Mouse (Mus musculus): ENCODE measurements at regions not wholly inside any gene's neighbourhood (a gene's known extent, or its start where the extent isn't known, plus 50 kb on each side); places are given as distances from the start of the nearest gene placed in this dataset.
A peak's percentile ranks its signal among the peaks of the same experiment; 100 is the strongest.

DNA sequence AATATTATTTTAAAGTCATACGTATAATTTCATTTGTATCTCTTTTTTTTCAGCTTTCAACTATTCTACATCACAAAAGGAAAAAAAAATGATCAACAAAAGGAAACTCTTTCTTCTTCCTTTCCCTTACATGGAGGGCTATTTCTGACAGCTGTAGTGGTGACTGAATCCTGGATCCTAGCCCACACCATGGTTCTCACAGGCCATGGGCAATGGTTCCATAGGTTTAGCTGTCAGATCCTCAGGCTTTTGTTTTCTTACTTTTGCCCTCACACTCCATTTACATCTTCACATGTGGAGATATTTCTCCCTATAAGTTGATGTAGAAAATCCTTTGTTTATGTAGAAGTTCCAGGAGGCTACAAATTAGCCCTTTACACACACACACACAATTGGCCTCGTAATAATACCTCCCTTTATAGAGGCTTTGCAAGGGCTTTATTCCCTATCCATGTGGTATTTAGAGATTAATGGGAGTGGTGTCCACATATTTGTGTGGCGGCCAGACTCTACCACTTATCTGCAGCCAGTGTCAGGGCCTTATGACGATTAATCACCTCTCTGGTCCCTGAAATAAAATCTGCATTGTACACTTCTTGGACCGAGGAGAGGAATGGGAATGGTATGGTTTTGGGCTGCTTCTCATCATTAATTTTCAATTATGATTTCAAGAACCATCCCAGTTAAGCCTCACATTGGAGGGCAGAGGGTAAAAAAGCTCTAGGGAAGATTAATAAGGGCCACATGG lies 1057.0 kb downstream of the Flrt2 start:
- ATAC-seq (replicated peaks in 1 of 2; ENCODE audit: insufficient read depth in 1 of 2, low FRiP score in 2 of 2, low TSS enrichment in 1 of 2, low read depth in 1 of 2, poor library complexity in 2 of 2, severe bottlenecking in 2 of 2), result no peak

DNA sequence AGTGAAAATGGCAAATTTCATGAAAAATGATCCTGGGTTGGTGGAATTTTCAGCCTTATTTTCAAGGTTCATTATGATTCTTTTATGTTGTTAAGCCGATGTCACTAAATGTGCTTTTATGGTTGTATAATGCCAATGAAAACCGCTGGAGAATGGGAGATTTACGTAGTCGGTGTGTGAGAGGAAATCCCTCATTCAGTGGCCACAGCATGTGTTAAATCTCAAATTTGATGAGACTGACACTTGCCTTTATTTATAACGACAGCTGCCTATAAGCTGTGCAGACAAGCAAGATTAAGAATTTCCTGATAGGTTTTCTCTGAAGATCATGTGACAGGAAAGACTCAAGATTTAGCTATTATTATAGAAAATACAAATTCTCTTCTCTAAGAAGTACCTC lies 1062.7 kb downstream of the Flrt2 start:
- ATAC-seq (replicated peaks in 1 of 2; ENCODE audit: insufficient read depth in 1 of 2, low FRiP score in 2 of 2, low TSS enrichment in 1 of 2, low read depth in 1 of 2, poor library complexity in 2 of 2, severe bottlenecking in 2 of 2), result no peak

DNA sequence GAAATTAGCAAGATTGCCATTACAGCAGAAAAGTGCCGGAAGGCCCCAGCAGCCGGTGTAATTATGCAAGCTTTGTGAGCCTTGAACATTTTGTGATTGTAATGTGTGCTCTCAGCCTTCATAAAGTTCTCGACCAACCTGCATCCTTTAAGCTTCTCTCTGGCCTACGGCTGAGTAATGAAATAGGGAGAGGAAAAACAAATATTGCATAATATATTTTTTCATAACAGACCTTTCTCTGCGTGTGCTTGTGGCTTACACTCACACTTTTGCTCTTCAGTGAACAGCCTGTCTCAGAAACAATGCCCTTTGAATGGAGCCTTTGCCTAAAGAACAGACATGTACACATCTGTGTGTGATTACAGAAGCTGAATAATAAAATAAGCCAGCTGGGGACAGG lies 1071.1 kb downstream of the Flrt2 start:
- ATAC-seq (replicated peaks in 1 of 2; ENCODE audit: insufficient read depth in 1 of 2, low FRiP score in 2 of 2, low TSS enrichment in 1 of 2, low read depth in 1 of 2, poor library complexity in 2 of 2, severe bottlenecking in 2 of 2), result peak in 1 of 2 experiments; percentile 5; a peak in 1 of 4 replicates

- ATAC-seq (replicated peaks in 1 of 2; ENCODE audit: insufficient read depth in 1 of 2, low FRiP score in 2 of 2, low TSS enrichment in 1 of 2, low read depth in 1 of 2, poor library complexity in 2 of 2, severe bottlenecking in 2 of 2), result peak; percentile 7 to 65; a peak in 3 of 4 replicates
These were observed 1071.6 kb downstream of the Flrt2 start for GRCm38 (mm10) chr12:96763621-96764020.

DNA sequence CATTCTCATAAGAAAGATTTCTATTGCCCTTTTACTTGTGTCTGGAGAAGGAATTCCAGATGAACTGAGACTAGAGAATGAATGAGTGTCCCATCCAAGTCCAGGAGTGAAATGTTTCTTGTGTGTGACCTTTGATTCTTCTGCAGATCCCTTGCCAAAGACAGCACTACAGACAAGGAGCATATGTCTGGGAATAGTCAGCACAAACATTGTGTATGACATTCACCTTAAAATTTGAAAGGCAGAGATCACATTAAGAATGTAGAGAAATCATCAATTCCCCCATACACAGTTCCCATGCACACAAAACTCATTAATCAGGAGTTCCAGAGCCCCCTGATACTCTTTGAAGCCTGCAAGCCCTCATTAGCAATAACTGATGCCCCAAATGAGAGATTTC lies 1072.2 kb downstream of the Flrt2 start:
- ATAC-seq (replicated peaks in 1 of 2; ENCODE audit: insufficient read depth in 1 of 2, low FRiP score in 2 of 2, low TSS enrichment in 1 of 2, low read depth in 1 of 2, poor library complexity in 2 of 2, severe bottlenecking in 2 of 2), result no peak

GRCm38 (mm10) chr12:96771222-96771621 lies 1079.2 kb downstream of the Flrt2 start:
- no peak for ATAC-seq (replicated peaks in 1 of 2; ENCODE audit: insufficient read depth in 1 of 2, low FRiP score in 2 of 2, low TSS enrichment in 1 of 2, low read depth in 1 of 2, poor library complexity in 2 of 2, severe bottlenecking in 2 of 2)

GRCm38 (mm10) chr12:96821376-96821775 lies 1129.3 kb downstream of the Flrt2 start:
- no peak for ATAC-seq (replicated peaks in 1 of 2; ENCODE audit: insufficient read depth in 1 of 2, low FRiP score in 2 of 2, low TSS enrichment in 1 of 2, low read depth in 1 of 2, poor library complexity in 2 of 2, severe bottlenecking in 2 of 2)

- no peak for ATAC-seq (replicated peaks in 1 of 2; ENCODE audit: insufficient read depth in 1 of 2, low FRiP score in 2 of 2, low TSS enrichment in 1 of 2, low read depth in 1 of 2, poor library complexity in 2 of 2, severe bottlenecking in 2 of 2)
These were observed 1136.4 kb downstream of the Flrt2 start for GRCm38 (mm10) chr12:96828415-96828814.

Data from hematopoietic stem cell, adult 5-6 weeks (primary cell).